Mouse (Mus musculus) left cerebral cortex, postnatal 36 days (tissue): ENCODE results near the gene Olfr1028. TPM values are rescaled to one million over a fixed set of nuclear protein-coding genes. Genes with fewer than 3 reads are reported as not detected.

Source experiments
- DNase-seq, 2 experiments: peaks; one replicate each; pipeline ENCODE4 v3.0.0; 2021 to 2022; ENCODE audit warnings: low spot score in 2 of 2, mixed read lengths in 1 of 2
- intact Hi-C: fragments of 180-260 bp; cut with DNase I; formaldehyde crosslinking; loops from one replicate; pipeline ENCODE4 v1.15.1; 2025
- total RNA-seq, 2 experiments: library from RNA; stranded (reverse); gene quantifications; 2 replicates each; pipeline ENCODE4 v1.2.3; 2021

Olfr1028 gene
- not detected for total RNA-seq

GRCm38 (mm10) chr2:85950137-85950536, at the start of gene Olfr1028:
TSS of gene Olfr1028 (plus strand) at chr2:85950437.
- intact Hi-C loops, result no loop called here
- no peak for DNase-seq

DNA sequence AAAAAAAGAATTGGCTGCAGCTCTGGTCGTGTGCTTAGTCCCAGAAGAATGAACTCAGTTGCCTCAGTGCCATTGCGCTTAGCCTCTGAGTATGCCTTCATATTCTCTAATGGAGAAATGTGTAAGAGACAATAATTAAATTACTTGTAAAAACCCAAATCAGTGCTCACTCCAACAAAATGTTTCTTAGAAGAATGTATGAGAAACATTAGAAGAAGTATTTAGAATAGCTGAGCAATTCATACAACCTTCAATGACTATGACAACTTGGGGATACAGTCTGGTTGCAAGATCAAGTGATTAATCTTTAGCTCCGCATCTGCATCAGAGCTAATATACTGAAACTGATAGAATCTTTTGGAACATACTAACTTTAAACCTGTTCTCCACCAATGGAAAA, 45.3 kb upstream of the Olfr1028 start, which contains the start of gene Olfr1024:
Gene Olfr1024, minus strand, starts transcription at position 101 of the 400 bp plus-strand sequence.
- no peak for DNase-seq
- intact Hi-C loops, result no loop called here

- no peak for DNase-seq
- intact Hi-C loops, result no loop called here
These were observed 37.0 kb upstream of the Olfr1028 start for GRCm38 (mm10) chr2:85913197-85913596.

DNA sequence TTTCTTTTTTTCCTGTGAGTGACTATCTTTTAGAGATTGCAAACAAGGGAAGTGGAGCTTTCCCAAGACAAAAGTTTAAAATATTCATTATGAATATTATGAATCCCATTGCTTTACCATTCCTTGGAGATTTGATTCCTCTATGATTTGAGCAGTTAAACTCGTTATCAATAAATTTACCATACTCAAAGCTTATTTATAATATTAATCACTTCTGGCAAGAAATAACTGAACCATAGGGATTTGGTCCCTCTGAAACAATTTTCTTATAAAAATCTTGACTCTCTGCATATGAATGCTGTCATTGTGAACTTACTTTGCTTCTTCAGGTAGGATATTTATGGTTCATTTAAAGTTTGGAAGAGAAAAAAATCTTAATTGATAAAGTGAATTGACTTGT, 35.3 kb upstream of the Olfr1028 start, which contains the start of gene Olfr1025-ps1:
Gene Olfr1025-ps1, plus strand, starts transcription at position 301 of the 400 bp plus-strand sequence.
- no peak for DNase-seq
- intact Hi-C loops, result no loop called here

- DNase-seq, result no peak
- intact Hi-C loops, result no loop called here
These were observed 29.0 kb upstream of the Olfr1028 start, which contains the start of gene Olfr1026 for GRCm38 (mm10) chr2:85921258-85921657. TSS of gene Olfr1026 (plus strand) at chr2:85921558.

- intact Hi-C loops, result no loop called here
- DNase-seq, result no peak
These were observed 23.4 kb downstream of the Olfr1028 start, which contains the start of gene Olfr1029 for GRCm38 (mm10) chr2:85973595-85973994. TSS of gene Olfr1029 (plus strand) at chr2:85973895.

DNA sequence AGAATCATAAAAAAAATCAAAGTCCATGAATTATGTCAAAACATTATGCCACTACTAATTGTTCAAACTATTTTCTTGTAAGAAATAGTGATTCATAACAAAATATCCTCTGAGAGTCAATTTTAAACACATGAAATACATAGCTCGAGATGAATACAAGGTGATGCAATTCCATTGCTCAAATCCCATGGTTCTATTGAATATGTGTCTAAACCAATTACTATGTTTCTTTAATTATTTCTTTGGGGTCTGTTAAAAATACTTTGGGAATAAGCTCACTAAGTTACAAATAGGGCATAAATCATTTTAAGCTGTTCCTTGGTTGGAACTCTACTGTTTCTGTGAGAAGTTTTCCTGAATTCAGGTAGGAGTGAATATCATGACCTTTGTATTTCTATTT, 28.7 kb downstream of the Olfr1028 start, which contains the start of gene Olfr1030:
Gene Olfr1030, plus strand, starts transcription at position 301 of the 400 bp plus-strand sequence.
- DNase-seq, result no peak
- intact Hi-C loops, result no loop called here

- no peak for DNase-seq
- intact Hi-C loops, result no loop called here
These were observed 39.8 kb downstream of the Olfr1028 start, which contains the start of gene Olfr1031 for GRCm38 (mm10) chr2:85990004-85990403. TSS of gene Olfr1031 (plus strand) at chr2:85990304.

Other genes starting within 250 kb of the Olfr1028 start
- not detected for gene Olfr1009, start 235.0 kb upstream of the Olfr1028 start, total RNA-seq
- gene Olfr1012, start 187.7 kb upstream of the Olfr1028 start, total RNA-seq, result not detected
- gene Olfr1013, start 183.3 kb upstream of the Olfr1028 start, total RNA-seq, result not detected
- not detected for gene Olfr1014, start 177.7 kb upstream of the Olfr1028 start, total RNA-seq
- gene Olfr1015, start 168.4 kb upstream of the Olfr1028 start, total RNA-seq, result not detected
- gene Olfr1016, start 147.9 kb upstream of the Olfr1028 start, total RNA-seq, result not detected
- not detected for gene Olfr1018, start 132.0 kb upstream of the Olfr1028 start, total RNA-seq
- gene Olfr1019, start 105.0 kb upstream of the Olfr1028 start, total RNA-seq, result not detected
- gene Olfr1020, start 103.4 kb upstream of the Olfr1028 start, total RNA-seq, result not detected
- gene Olfr1022, start 81.8 kb upstream of the Olfr1028 start, total RNA-seq, result not detected
- not detected for gene Olfr1023, start 64.8 kb upstream of the Olfr1028 start, total RNA-seq
- not detected for gene Olfr1024, start 45.4 kb upstream of the Olfr1028 start, total RNA-seq
- not detected for gene Olfr1025-ps1, start 35.2 kb upstream of the Olfr1028 start, total RNA-seq
- gene Olfr1026, start 28.9 kb upstream of the Olfr1028 start, total RNA-seq, result not detected
- not detected for gene Olfr1029, start 23.5 kb downstream of the Olfr1028 start, total RNA-seq
- not detected for gene Olfr1030, start 28.8 kb downstream of the Olfr1028 start, total RNA-seq
- gene Olfr1031, start 39.9 kb downstream of the Olfr1028 start, total RNA-seq, result not detected
- gene Olfr1032, start 55.1 kb downstream of the Olfr1028 start, total RNA-seq, result not detected
- not detected for gene Olfr1033, start 70.2 kb downstream of the Olfr1028 start, total RNA-seq
- gene Olfr1034, start 95.4 kb downstream of the Olfr1028 start, total RNA-seq, result not detected
- gene Olfr1036, start 123.6 kb downstream of the Olfr1028 start, total RNA-seq, result not detected
- not detected for gene Olfr1037, start 136.9 kb downstream of the Olfr1028 start, total RNA-seq
- not detected for gene Olfr1039, start 185.5 kb downstream of the Olfr1028 start, total RNA-seq
- not detected for gene Olfr1040, start 196.3 kb downstream of the Olfr1028 start, total RNA-seq
- not detected for gene Olfr1042, start 211.4 kb downstream of the Olfr1028 start, total RNA-seq
- not detected for gene Olfr1043, start 217.1 kb downstream of the Olfr1028 start, total RNA-seq
- not detected for gene Olfr1044, start 227.4 kb downstream of the Olfr1028 start, total RNA-seq
- not detected for gene Olfr52, start 235.2 kb downstream of the Olfr1028 start, total RNA-seq